Mouse (Mus musculus) liver, embryonic 11.5 days (tissue): ENCODE data around the gene Fgfr2. TPM values are rescaled to one million over a fixed set of nuclear protein-coding genes. Genes with fewer than 3 reads are reported as not detected.

ENCODE experiments used
- ATAC-seq: fragments of 200-750 bp; cut with Nextera tagmentation; replicated peaks from 2 replicates; pipeline ENCODE4 v1.8.0; 2017; ENCODE audit warnings: moderate number of reproducible peaks, mild to moderate bottlenecking, moderate TSS enrichment, moderate library complexity; ENCODE audit not compliant: low FRiP score
- DNase-seq: peaks from one replicate; pipeline ENCODE4 v3.0.0-alpha.2; 2017; ENCODE audit warnings: low spot score
- H3K27ac ChIP-seq: fragments of 300-500 bp; sonication (generic); 2 replicates; pipeline ENCODE4 v1.5.1; 2014; ENCODE audit warnings: mild to moderate bottlenecking, low read depth, low read length, control low read depth
- H3K27me3 ChIP-seq: fragments of 300-500 bp; sonication (generic); replicated peaks from 2 replicates; pipeline ENCODE4 v1.6.1; 2014; ENCODE audit warnings: low read length, mixed read lengths; ENCODE audit not compliant: control insufficient read depth, insufficient read depth
- H3K36me3 ChIP-seq: fragments of 300-500 bp; sonication (generic); 2 replicates; pipeline ENCODE4 v1.6.1; 2014; ENCODE audit warnings: mild to moderate bottlenecking, low read length, moderate library complexity, mixed read lengths; ENCODE audit not compliant: control insufficient read depth, insufficient read depth
- H3K4me1 ChIP-seq: fragments of 300-500 bp; sonication (generic); replicated peaks from 2 replicates; pipeline ENCODE4 v1.6.1; 2014; ENCODE audit warnings: low read length, mixed read lengths; ENCODE audit not compliant: control insufficient read depth, insufficient read depth
- H3K4me2 ChIP-seq: fragments of 300-500 bp; sonication (generic); 2 replicates; pipeline ENCODE4 v1.6.1; 2014; ENCODE audit warnings: mild to moderate bottlenecking, control low read depth, moderate library complexity
- H3K4me3 ChIP-seq: fragments of 300-500 bp; sonication (generic); 2 replicates; pipeline ENCODE4 v1.5.1; 2014; ENCODE audit warnings: low read depth, low read length, control low read depth
- H3K9ac ChIP-seq: fragments of 300-500 bp; sonication (generic); 2 replicates; pipeline ENCODE4 v1.6.1; 2014; ENCODE audit warnings: low read depth, low read length, control low read depth
- H3K9me3 ChIP-seq: fragments of 300-500 bp; sonication (generic); 2 replicates; pipeline ENCODE4 v1.6.1; 2016; ENCODE audit warnings: low read length, inconsistent platforms, mixed read lengths; ENCODE audit not compliant: control insufficient read depth
- WGBS: fragments of 180-500 bp; shearing (Covaris S2); extraction: QIAGEN DNeasy Blood & Tissue Kit; methylation state at CpG from one replicate; pipeline ENCODE4 v1.1.7; 2014; 5-methylcytosine and 5-hydroxymethylcytosine counted together
- polyA plus RNA-seq: library from polyadenylated mRNA; unstranded; fragments of >200 nt; fragmentation: Nextera tagmentation; extraction: Ambion mirVana; gene quantifications from 2 replicates; pipeline ENCODE4 v1.2.1, GENCODE M21; 2014

Gene Fgfr2
- polyA plus RNA-seq, 1 experiment from 2014 or later: 32.6 TPM

- H3K4me1 ChIP-seq: peaks cover 22% of the 10 kb centered on the region
- no peak overlapping the region for H3K4me2 ChIP-seq
- no peak overlapping the region for H3K27ac ChIP-seq
- no peak overlapping the region for H3K4me3 ChIP-seq
- no peaks in the 10 kb centered on the region for H3K9me3 ChIP-seq
- WGBS: 88% methylated on average over 6 of the region's 6 CpGs
- DNase-seq: no peak
- H3K36me3 ChIP-seq: peaks cover 13% of the 10 kb centered on the region
- H3K9ac ChIP-seq: no peak overlapping the region
- no peaks in the 10 kb centered on the region for H3K27me3 ChIP-seq
- ATAC-seq: no peak
These were observed 554.3 kb downstream of the Fgfr2 start for GRCm38 (mm10) chr7:132568817-132569216.

DNA sequence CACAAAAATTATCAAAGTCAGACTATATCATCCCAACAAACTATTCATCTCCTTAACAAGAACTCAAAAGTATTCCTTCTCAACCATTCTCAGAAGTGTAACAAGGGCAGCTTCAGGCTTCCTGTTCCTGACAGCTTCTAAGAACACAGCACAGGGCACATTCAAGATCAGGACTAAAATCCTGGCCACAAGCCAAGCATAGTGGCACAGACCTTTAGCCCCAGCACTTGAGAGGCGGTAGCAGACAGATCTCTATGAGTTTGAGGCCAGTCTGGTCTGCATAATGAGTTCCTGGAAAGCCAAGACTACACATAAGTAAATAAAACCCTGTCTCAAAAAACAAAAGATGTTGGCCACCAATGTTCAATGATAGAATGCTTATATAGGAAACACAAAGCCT, 557.3 kb downstream of the Fgfr2 start:
- Histone ChIP-seq H3K4me2 (no peak overlapping the region), H3K9ac (no peak overlapping the region), H3K36me3 (peaks cover 36% of the 10 kb centered on the region), H3K4me3 (no peak overlapping the region), H3K9me3 (no peaks in the 10 kb centered on the region), H3K27me3 (no peaks in the 10 kb centered on the region), H3K4me1 (peaks cover 12% of the 10 kb centered on the region), H3K27ac (no peak overlapping the region)
- ATAC-seq: no peak
- no peak for DNase-seq
- WGBS: 73% methylated on average over 1 of the region's 1 CpGs

DNA sequence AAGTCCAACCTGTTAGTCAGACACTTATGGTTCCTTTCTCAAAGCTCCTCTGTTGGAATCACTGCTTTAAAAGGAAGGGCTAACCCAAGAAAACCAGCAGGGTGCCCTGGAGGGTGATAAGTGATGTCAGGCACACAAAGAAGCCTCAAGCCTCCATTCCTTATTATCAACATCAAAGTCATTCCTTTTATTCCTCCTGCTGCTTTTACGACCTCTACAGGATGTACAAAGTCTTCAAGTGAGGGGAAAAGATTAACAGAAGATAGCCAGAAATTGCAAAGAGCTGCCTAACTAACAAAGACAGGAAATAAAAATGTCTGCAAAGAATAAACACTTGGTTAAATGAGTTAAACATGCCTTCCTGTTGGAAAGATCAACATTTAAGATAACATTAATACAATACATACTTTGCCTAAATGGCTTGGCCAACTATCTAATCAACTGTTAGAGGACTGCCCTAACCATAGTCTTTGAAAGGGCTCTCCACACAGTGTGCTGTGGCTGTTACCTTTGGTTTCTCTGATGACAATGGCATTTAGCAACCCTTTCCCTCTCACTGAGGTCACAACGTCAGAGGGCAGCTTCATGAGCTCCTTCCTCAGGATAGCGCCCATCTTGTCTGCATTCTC, 563.9 kb downstream of the Fgfr2 start:
- peaks cover 11% of the 10 kb centered on the region for H3K4me1 ChIP-seq
- peaks cover 48% of the 10 kb centered on the region for H3K36me3 ChIP-seq
- H3K4me3 ChIP-seq: no peak overlapping the region
- no peak overlapping the region for H3K4me2 ChIP-seq
- no peaks in the 10 kb centered on the region for H3K27me3 ChIP-seq
- ATAC-seq (no peak), DNase-seq (no peak)
- WGBS: 55% methylated on average over 3 of the region's 3 CpGs
- H3K27ac ChIP-seq: no peak overlapping the region
- H3K9me3 ChIP-seq: no peaks in the 10 kb centered on the region
- no peak overlapping the region for H3K9ac ChIP-seq

DNA sequence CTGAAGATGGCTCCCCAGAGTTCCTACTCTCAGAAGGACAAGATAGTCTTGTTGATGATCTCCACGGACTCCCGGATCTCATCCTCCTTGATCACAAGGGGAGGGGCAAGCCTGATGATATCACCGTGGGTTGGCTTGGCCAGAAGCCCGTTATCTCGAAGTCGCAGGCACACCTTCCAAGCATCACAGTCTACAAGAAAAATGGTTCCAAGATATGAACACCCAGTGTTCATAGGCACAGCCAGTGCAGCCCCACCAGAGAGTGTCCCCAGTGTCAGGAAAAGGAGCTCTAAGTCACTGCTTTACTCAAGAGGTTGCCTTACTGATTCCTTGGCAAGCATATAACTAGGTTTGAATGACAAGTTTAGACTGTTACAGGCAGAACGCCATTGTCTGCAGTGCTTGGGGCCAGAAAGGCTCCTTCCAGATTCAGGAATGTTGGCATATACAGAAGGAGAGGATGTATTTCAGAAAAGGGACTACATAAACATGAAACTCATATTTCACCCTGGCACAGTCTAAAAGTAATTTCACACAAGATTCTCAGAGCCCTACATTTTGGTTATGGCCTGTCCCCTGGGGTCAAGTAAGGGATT, 564.9 kb downstream of the Fgfr2 start:
- H3K4me3 ChIP-seq: no peak overlapping the region
- peak; percentile 85 for ATAC-seq
- no peak overlapping the region for H3K4me2 ChIP-seq
- peak overlapping the region; percentile 6; the same call in 1 of the 2 replicates for H3K9ac ChIP-seq
- no peaks in the 10 kb centered on the region for H3K9me3 ChIP-seq
- peaks cover 42% of the 10 kb centered on the region for H3K36me3 ChIP-seq
- peaks cover 11% of the 10 kb centered on the region for H3K4me1 ChIP-seq
- no peak for DNase-seq
- no peaks in the 10 kb centered on the region for H3K27me3 ChIP-seq
- H3K27ac ChIP-seq: no peak overlapping the region
- 65% methylated on average over 7 of the region's 7 CpGs for WGBS

GRCm38 (mm10) chr7:132556575-132556974, 566.6 kb downstream of the Fgfr2 start:
- Histone ChIP-seq H3K36me3 (peaks cover 29% of the 10 kb centered on the region), H3K27me3 (no peaks in the 10 kb centered on the region), H3K4me3 (no peak overlapping the region), H3K9ac (no peak overlapping the region), H3K4me2 (no peak overlapping the region), H3K9me3 (no peaks in the 10 kb centered on the region), H3K27ac (no peak overlapping the region), H3K4me1 (peaks cover 11% of the 10 kb centered on the region)
- 93% methylated on average over 5 of the region's 5 CpGs for WGBS
- ATAC-seq: no peak
- no peak for DNase-seq

GRCm38 (mm10) chr7:132555911-132556310, 567.2 kb downstream of the Fgfr2 start:
- 39% methylated on average over 4 of the region's 4 CpGs for WGBS
- Histone ChIP-seq H3K9me3 (no peaks in the 10 kb centered on the region), H3K27me3 (no peaks in the 10 kb centered on the region), H3K4me1 (peaks cover 11% of the 10 kb centered on the region), H3K27ac (no peak overlapping the region), H3K4me3 (no peak overlapping the region), H3K36me3 (peaks cover 25% of the 10 kb centered on the region), H3K9ac (no peak overlapping the region), H3K4me2 (no peak overlapping the region)
- no peak for DNase-seq
- ATAC-seq: no peak

DNA sequence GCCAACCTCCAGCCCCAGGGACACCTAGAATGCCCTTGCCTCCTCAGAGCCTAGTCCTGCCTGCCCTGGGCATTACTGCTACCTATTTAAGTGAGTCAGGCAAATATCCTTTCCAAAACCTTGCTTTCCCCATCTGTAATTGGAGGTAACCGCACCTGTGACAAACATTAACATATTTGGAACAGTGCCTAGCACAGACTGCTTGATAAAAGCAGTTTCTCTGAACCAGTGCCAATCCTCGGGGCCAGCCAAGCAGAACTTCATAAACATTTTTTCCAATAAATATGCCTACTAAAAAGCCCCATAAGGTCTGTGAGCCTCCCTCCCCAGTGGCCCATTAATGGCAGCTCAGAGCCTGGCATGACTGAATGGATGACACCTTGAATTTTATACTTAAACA, 569.1 kb downstream of the Fgfr2 start:
- no peak for ATAC-seq
- Histone ChIP-seq H3K4me2 (no peak overlapping the region), H3K4me1 (peaks cover 10% of the 10 kb centered on the region), H3K27ac (no peak overlapping the region), H3K36me3 (peaks cover 16% of the 10 kb centered on the region), H3K9me3 (no peaks in the 10 kb centered on the region), H3K4me3 (no peak overlapping the region), H3K9ac (no peak overlapping the region), H3K27me3 (no peaks in the 10 kb centered on the region)
- DNase-seq: no peak
- 75% methylated on average over 2 of the region's 2 CpGs for WGBS

DNA sequence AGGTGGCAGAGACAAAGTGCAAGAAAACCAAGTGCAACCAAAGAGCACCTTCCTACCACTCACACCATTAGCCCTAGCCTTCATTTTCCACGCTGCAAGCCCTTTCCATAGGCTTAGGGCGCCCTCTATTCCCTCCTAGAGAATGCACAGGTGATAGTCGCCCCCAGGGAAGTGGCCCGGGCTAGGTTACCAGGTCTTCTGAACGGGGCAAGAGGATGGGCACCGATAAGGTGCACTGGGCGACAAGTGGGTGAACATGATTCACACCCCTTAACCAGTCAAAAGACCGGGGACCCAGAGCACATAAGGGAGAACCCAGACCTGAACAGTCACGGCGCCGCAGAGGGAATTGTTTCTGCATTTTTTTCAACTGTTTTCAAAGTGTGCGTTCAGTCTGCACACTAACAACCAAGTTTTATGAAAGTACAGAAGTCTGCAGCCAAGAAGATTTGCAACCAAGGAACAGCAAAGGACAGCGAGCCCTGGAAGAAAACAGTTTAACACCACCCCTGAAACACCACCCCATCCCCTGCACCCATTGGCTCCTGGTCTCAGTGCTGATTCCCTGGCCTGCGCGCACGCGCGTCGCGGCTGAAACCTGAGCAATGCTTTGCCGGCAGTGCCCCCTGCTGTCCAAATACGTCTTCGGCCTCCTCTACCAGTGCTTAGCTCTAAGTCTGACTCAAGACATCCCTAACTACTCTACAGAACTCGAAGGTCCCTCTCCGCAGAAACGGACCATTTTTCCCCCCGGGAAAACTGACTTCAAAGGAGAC, 571.6 kb downstream of the Fgfr2 start:
- H3K4me1 ChIP-seq: no peaks in the 10 kb centered on the region
- H3K36me3 ChIP-seq: no peaks in the 10 kb centered on the region
- peak overlapping the region; percentile 59 for H3K4me3 ChIP-seq
- ATAC-seq (peak; percentile 94), DNase-seq (peak; percentile 89)
- peak overlapping the region; percentile 9; the same call in 1 of the 2 replicates for H3K27ac ChIP-seq
- WGBS: 2% methylated on average over 27 of the region's 27 CpGs
- H3K9ac ChIP-seq: peak overlapping the region; percentile 61
- no peaks in the 10 kb centered on the region for H3K9me3 ChIP-seq
- no peaks in the 10 kb centered on the region for H3K27me3 ChIP-seq
- peak overlapping the region; percentile 89 for H3K4me2 ChIP-seq
